Mouse (Mus musculus) cerebellum, adult 2 months (tissue): ENCODE measurements around the gene Atg16l1.

Experiments used
- CTCF ChIP-seq: fragments of 200-500 bp; IDR thresholded peaks from 2 replicates; pipeline ENCODE4 v1.5.1; 2011; ENCODE audit warnings: low read depth, mild to moderate bottlenecking, control low read depth, low read length, moderate library complexity, borderline replicate concordance; ENCODE audit not compliant: insufficient read depth
- POLR2A ChIP-seq: fragments of 200-500 bp; IDR thresholded peaks from 2 replicates; pipeline ENCODE4 v1.6.1; 2011; ENCODE audit warnings: low read length, control low read depth, borderline replicate concordance; ENCODE audit not compliant: insufficient read depth

DNA sequence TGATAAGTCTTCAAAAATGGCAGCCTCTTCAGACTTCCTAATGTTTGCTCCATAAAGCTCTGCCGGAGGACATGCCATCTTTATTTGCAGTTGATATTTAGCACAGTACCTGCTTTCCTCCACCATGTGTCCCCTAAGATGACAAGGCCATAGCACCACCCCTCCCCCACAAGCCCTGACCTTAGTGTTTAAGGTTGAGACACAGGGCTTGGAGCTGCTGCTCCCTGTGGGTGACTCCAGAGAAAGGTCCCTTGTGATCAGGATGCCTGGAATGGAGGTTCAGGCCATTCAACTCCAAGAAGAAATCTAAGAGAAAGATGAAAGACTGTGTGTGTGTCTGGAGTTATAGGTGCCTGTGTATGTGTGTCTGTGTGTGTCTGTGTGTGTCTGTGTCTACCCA, 42.0 kb downstream of the Atg16l1 start:
- TF ChIP-seq POLR2A (no peak), CTCF (no peak)
